Mouse (Mus musculus): ENCODE measurements around the gene Hexim2.

GRCm38 (mm10) chr11:103173771-103174344 lies 41.6 kb downstream of the Hexim2 start:
- TF ChIP-seq POLR2A (IDR thresholded peaks at IDR 0.05; ENCODE audit: borderline replicate concordance, control insufficient read depth, low read depth, low read length) (no peak), CTCF (IDR thresholded peaks at IDR 0.05; ENCODE audit: control insufficient read depth, insufficient read depth, low read length) (no peak)

Data from bone marrow, adult 2 months (tissue).